Mouse (Mus musculus) mouse trophoblast stem cell (cell line): ENCODE results near the gene Tshz2.

Experiments
- in situ Hi-C, 2 experiments: fragments of 300-500 bp; cut with MseI, MboI; formaldehyde crosslinking; loops; 2 replicates in 1 of 2; 3 replicates in 1 of 2; pipeline ENCODE4 v1.15.1; 2025

The Tshz2 gene

GRCm38 (mm10) chr2:170041101-170041500 is 408.3 kb downstream of the Tshz2 start:
- in situ Hi-C loops = no loop called here

DNA sequence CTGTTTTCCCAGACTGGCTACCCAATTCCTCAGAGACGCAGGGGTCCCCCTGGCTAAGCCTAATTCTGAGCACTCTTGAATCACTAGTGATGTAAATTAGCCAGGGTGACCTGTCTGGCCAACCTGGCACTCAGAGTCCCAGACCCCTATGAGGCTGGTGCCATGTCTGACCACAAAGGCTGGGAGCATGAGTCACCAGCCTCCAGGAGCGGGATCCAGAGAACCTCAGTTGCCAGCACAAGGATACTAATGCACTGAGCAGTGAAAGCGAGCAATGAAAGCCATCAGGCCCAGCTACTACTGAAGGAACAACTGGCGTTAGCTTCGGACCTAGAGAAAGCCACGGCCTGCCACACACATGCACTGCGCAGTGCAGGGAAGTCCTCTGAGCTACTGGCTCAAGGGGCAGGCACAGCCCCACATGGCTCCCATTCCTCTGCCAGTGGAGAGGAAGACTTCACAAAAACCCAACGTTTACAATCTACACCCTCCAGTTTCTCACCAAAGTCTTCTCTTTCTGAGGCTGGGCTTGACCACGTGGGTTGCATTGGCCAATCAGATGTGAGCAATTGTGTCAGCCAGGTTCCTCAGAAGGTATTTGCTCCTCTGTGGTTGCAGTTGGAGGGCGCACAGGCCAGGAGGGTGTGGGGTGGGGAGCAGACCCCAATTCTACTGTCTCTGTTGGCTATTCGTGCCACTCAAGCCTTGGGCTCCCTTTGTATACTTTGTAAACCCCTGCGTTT is 409.8 kb downstream of the Tshz2 start:
- in situ Hi-C loops = no loop called here

GRCm38 (mm10) chr2:170043290-170043689 is 410.5 kb downstream of the Tshz2 start:
- in situ Hi-C loops = no loop called here

GRCm38 (mm10) chr2:170045896-170046295 is 413.1 kb downstream of the Tshz2 start:
- in situ Hi-C loops = no loop called here

DNA sequence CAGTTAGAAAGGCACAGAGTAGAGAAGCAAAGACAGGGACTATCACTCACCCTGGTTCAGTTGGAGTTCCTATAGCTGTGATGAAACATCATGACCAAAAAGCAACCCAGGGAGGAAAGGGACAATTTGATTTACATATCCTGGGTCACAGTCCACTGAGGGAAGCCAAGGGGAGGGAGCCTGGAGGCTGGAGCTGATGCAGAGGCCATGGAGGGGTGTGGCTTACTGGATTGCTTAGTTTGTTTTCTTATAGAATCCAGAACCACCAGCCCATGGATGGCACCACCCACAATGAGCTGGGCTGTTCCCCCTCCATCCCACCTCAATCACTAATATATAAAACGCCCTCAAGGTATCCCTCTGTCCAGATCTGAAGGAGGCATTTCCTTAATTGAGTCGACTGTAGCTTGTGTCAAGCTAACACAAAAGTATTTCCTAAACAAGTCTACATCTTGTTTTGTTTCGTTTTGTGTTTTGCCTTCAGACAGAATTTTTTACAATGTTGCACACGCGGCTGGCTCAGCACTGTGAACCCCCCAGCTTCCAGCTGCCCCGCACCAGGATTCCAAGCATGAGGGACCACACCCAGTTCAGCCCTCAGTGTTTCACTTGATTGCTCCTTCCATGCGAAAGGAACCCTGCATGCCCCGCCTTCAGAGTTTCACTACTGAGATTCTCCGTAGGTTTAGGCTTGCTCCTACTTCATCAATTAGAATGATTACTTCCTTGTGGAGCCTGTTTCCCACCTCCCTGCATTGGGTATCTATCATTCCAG is 413.7 kb downstream of the Tshz2 start:
- in situ Hi-C loops = no loop called here

DNA sequence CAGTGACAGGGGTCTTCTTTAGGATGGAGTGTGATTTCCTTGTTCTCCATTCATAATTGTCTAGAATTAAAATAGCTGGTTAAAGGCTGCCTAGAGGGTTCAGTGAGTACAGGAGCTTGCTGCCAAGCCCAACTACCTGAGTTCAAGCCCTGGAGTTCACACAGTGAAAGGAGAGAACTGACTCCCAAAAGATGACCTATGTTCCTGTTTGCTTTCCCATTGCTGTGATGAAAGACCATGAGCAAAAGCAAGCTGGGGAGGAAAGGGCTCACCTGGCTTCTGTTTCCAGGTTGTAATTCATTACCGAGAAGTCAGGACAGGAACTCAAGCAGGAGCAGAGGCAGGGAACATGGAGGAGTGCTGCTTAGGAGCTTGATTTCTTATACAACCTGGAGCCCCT is 416.0 kb downstream of the Tshz2 start:
- in situ Hi-C loops = no loop called here

- in situ Hi-C loops = no loop called here
Measured at GRCm38 (mm10) chr2:170050651-170051050, 417.8 kb downstream of the Tshz2 start.

DNA sequence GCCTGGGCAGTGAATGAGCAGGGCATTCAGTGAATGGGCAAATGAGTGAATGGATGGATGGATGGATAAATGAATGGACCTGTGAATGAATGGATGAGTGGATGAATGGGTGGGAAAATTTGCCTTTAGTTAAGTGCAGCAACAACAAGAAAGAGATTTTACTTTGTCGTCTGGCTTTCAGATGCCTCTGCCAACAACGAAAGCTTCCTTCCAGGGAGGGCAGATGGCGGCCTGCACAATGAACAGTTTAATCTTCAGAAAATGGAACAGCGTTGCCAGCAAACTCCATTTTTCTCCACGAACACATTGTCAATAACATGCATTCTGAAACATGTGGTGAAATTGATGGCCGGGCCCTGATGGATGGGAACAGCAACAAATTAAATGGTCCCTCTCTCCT is 418.6 kb downstream of the Tshz2 start:
- in situ Hi-C loops = no loop called here

DNA sequence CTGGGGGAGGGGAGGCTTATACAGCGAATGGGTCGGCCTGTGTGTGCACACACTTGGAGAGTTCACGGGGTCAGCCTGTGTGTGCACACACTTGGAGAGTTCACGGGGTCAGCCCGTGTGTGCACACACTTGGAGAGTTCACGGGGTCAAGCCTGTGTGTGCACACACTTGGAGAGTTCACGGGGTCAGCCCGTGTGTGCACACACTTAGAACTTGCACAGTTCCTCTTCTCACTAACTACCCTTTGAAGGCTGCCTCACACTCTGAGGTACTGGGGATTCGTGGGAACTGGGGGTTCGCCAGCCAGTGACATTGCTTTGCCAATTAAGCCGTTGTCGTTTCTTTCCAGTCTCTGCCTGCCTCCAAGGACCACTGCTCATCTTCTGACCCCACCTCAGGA is 422.1 kb downstream of the Tshz2 start:
- in situ Hi-C loops = no loop called here

- in situ Hi-C loops = no loop called here
Measured at GRCm38 (mm10) chr2:170055413-170055812, 422.6 kb downstream of the Tshz2 start.

DNA sequence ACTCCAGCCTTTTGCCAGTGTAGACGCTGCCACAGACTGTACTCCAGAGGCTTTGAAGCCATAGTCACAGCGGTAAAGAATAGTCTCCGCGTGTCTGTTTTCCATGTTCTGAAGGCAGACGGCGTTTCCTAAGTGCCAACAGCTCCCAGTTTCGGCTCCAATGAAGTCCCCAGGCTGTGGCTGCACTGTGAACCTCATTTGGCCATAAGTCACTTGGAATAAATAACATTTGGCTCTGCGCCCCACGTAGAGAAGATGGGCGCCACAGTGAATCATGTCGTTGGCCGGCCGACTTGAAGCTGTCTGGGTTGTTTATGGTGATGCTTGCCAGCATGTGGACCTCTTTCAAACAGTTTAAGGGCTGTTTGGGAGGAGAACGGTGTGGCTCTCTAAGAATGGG is 426.0 kb downstream of the Tshz2 start:
- in situ Hi-C loops = no loop called here

DNA sequence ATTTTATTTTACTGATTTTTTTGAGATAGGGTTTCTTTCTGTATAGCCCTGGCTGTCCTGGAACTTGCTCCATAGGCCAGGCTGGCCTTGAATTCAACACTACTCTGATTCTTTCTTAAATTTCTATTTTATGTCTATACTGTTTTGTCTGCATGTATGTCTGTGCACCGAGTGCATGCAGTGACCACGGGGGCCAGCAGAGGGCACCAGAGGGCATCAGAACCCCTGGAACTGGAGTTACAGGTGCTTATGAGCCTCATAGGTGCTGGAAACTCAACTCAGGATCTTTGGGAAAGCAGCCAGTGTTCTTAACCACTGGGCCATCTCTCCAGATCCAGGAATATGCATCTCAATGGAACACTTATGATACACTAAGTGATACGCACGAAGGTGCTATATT is 427.3 kb downstream of the Tshz2 start:
- in situ Hi-C loops = loop anchor here (5.0 kb wide), 1 partner anchor 37 kb away; no protein-coding TSS in a partner anchor

GRCm38 (mm10) chr2:170062378-170062777 is 429.6 kb downstream of the Tshz2 start:
- in situ Hi-C loops = loop anchor here (5.0 kb wide), 1 partner anchor 35 kb away; no protein-coding TSS in a partner anchor

GRCm38 (mm10) chr2:170069976-170070375 is 437.2 kb downstream of the Tshz2 start:
- in situ Hi-C loops = no loop called here

GRCm38 (mm10) chr2:170070641-170071241 is 437.9 kb downstream of the Tshz2 start:
- in situ Hi-C loops = no loop called here

DNA sequence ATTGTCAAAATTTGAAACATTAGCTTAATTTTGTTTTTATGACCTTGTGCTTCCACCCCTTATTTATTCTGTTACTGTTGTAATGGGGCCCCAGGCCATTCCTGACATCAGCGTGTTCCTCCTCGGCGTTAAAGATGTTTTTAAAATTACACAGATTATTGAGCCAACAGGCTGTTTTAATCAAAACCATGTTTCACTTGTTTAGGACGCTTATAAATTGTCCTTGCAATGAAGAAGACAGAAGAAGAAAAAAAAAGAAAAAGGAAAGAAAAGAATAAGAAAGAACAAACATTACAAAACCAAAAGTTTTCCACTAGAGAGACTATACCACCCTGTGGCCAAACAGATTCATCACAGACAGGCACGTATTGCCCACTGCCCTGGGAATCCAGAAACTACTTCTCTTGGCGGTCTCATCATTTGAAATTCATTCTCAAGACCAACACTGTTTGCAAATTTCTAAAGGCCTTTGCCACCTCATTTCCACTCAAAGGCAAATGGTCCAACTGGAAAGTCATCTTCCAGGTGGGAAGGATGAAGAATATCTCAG is 444.2 kb downstream of the Tshz2 start:
- in situ Hi-C loops = no loop called here

- in situ Hi-C loops = no loop called here
Measured at GRCm38 (mm10) chr2:170078041-170078440, 445.2 kb downstream of the Tshz2 start.

DNA sequence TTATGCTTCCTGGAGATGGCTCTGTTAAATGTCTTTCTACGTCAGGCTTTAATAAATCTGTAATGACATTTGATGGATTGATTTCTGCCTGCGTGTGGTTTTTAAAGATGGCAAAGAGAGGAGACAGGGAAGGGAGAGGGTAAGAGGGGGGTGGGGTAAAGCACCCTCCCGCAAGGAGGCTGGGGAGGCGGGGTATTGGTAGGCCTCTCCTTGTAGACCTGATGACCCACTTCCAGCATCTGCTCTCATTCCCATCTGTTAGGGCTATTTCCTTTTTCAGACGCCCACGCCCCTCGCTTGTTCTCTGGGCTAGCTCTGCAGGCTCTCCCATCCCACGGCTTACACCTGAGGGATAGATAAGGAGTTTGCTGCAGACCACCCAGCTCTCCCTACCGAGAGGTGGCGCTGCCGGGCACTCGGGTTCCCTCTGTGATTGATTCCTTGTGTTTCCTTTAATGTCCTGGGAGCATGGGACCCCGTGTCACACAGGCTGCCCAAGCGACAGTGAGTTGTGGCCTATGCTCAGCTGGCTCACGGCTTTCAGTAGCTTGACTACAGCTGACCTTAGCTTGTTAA is 445.7 kb downstream of the Tshz2 start:
- in situ Hi-C loops = no loop called here

GRCm38 (mm10) chr2:170091563-170092443 is 459.0 kb downstream of the Tshz2 start:
- in situ Hi-C loops = no loop called here

GRCm38 (mm10) chr2:170094220-170094619 is 461.4 kb downstream of the Tshz2 start:
- in situ Hi-C loops = no loop called here

- in situ Hi-C loops = loop anchor here (5.0 kb wide), 1 partner anchor 33 kb away; no protein-coding TSS in a partner anchor
Measured at GRCm38 (mm10) chr2:170094871-170095270, 462.1 kb downstream of the Tshz2 start.
